Mouse (Mus musculus) forebrain, embryonic 10.5 days (tissue): ENCODE results near the gene Lsamp. TPM values are rescaled to one million over a fixed set of nuclear protein-coding genes. Genes with fewer than 3 reads are reported as not detected.

ENCODE experiments used
- DNase-seq: peaks from one replicate; pipeline ENCODE4 v3.0.0-alpha.2; 2017; ENCODE audit warnings: low spot score; ENCODE audit errors: extremely low spot score
- H3K27ac ChIP-seq: fragments of 300-500 bp; sonication (generic); 2 replicates; pipeline ENCODE4 v1.5.1; 2016; ENCODE audit warnings: mild to moderate bottlenecking
- H3K27me3 ChIP-seq: fragments of 300-500 bp; sonication (generic); 2 replicates; pipeline ENCODE4 v1.6.1; 2016; ENCODE audit warnings: mild to moderate bottlenecking; ENCODE audit not compliant: poor library complexity, severe bottlenecking
- H3K36me3 ChIP-seq: fragments of 300-500 bp; sonication (generic); replicated peaks from 2 replicates; pipeline ENCODE4 v1.6.1; 2016; ENCODE audit warnings: mild to moderate bottlenecking, moderate library complexity
- H3K4me1 ChIP-seq: fragments of 300-500 bp; sonication (generic); 2 replicates; pipeline ENCODE4 v1.6.1; 2016
- H3K4me3 ChIP-seq: fragments of 300-500 bp; sonication (generic); 2 replicates; pipeline ENCODE4 v1.5.1; 2016; ENCODE audit warnings: mild to moderate bottlenecking, moderate library complexity
- H3K9me3 ChIP-seq: fragments of 300-500 bp; sonication (generic); 2 replicates; pipeline ENCODE4 v1.6.1; 2016; ENCODE audit warnings: mild to moderate bottlenecking, moderate library complexity
- WGBS: fragments of 180-500 bp; shearing (Covaris S2); methylation state at CpG from one replicate; pipeline ENCODE4 v1.1.7; 2016; 5-methylcytosine and 5-hydroxymethylcytosine counted together
- polyA plus RNA-seq: library from polyadenylated mRNA; unstranded; fragments of >200 nt; fragmentation: Nextera tagmentation; extraction: Ambion mirVana; gene quantifications from 2 replicates; pipeline ENCODE4 v1.2.1, GENCODE M21; 2016

Lsamp gene
- polyA plus RNA-seq, 1 experiment from 2014 or later = 13.7 TPM

DNA sequence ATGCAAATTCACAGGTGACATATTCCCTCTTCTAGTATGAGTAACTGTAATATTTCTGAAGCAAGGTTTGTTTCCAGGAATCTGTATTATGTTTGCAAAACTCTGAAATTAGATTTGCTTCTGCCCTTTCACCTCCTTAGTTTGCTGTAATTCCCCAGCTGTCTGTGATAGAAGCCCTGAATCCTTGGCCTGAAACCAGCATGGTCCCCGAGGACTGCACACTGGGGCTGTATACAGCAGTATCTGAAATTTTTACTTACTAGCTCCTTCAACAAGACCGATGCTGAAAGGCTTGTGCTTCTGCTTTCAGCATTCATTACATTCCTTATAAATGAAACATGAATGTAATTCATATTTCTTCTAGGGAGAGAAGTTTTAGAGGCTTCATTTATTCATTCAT, 91.4 kb downstream of the Lsamp start:
- H3K36me3 ChIP-seq = no peaks in the 10 kb centered on the region

DNA sequence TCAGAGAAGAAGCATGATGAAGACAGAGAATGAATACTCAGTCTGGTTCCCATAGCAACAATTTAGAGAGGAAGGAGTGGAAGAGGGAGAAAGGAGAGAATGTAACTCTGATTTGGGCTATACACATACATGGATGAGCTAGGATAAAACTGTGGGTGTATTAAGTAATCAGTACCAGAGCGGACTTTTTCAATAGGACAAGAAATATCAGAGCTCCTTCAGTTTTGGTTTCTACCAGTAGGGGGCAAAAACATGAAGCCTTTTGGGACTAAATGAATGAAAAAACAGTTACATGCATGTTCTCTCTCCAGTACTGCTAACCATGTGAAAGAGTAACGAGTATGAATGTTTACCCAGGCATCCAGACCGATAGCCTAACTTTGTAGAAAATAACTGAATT, 96.1 kb downstream of the Lsamp start:
- H3K27me3 ChIP-seq = no peaks in the 10 kb centered on the region
- WGBS = 80% methylated on average over 3 of the region's 3 CpGs
- DNase-seq = no peak
- no peaks in the 10 kb centered on the region for H3K4me1 ChIP-seq
- H3K27ac ChIP-seq = no peak overlapping the region
- no peaks in the 10 kb centered on the region for H3K9me3 ChIP-seq
- no peak overlapping the region for H3K4me3 ChIP-seq
- H3K36me3 ChIP-seq = no peaks in the 10 kb centered on the region

More for the DNA sequence above, 91.4 kb downstream of the Lsamp start:
- no peaks in the 10 kb centered on the region for H3K4me1 ChIP-seq
- no peaks in the 10 kb centered on the region for H3K27me3 ChIP-seq
- WGBS = 83% methylated on average over 2 of the region's 2 CpGs
- no peak overlapping the region for H3K27ac ChIP-seq
- no peak for DNase-seq
- H3K9me3 ChIP-seq = no peaks in the 10 kb centered on the region
- H3K4me3 ChIP-seq = no peak overlapping the region

DNA sequence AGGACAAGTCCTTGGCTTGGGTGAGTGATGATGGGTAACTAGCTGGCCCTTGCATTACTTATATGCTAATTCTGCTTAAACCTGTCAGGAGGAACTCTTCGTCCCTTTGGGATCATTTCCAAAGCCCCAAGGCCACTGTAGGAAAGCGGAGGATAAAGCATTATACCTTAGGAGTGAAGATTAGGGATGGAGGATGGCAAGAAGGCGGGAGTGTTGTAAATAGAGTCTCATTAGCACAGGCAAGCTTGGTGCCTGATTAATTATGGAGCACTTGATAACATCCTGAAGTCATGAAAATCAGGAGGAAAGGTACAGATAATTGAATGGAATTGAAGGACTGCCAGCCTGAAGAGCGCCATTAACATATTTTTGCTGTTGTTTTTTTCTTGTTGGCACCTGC, 120.2 kb downstream of the Lsamp start:
- DNase-seq = no peak
- 59% methylated on average over 4 of the region's 4 CpGs for WGBS
- Histone ChIP-seq H3K4me1 (no peaks in the 10 kb centered on the region), H3K4me3 (no peak overlapping the region), H3K27me3 (no peaks in the 10 kb centered on the region), H3K9me3 (no peaks in the 10 kb centered on the region), H3K27ac (no peak overlapping the region), H3K36me3 (no peaks in the 10 kb centered on the region)

DNA sequence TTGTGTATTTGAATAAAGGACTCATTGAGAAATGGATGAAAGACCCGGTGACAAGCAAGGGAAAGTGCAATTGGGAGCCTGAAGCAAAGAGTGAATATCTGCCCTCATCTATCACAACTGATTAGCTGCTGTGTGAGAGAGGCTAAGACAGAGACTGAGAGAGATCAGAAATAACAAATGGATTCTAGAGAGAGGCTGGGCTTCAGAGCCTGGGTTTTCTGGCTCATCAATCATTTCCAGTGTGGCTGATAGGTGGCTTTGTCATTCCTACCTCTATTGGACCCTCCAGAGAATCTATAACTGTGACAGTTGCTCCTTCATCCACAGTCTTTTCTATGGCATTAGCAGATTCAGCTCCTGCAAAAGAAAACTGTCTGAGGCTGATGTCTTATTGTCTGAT, 198.8 kb downstream of the Lsamp start:
- Histone ChIP-seq H3K4me1 (no peaks in the 10 kb centered on the region), H3K9me3 (no peaks in the 10 kb centered on the region), H3K27me3 (no peaks in the 10 kb centered on the region), H3K27ac (no peak overlapping the region), H3K36me3 (no peaks in the 10 kb centered on the region), H3K4me3 (no peak overlapping the region)
- 63% methylated on average over 1 of the region's 1 CpGs for WGBS
- no peak for DNase-seq

DNA sequence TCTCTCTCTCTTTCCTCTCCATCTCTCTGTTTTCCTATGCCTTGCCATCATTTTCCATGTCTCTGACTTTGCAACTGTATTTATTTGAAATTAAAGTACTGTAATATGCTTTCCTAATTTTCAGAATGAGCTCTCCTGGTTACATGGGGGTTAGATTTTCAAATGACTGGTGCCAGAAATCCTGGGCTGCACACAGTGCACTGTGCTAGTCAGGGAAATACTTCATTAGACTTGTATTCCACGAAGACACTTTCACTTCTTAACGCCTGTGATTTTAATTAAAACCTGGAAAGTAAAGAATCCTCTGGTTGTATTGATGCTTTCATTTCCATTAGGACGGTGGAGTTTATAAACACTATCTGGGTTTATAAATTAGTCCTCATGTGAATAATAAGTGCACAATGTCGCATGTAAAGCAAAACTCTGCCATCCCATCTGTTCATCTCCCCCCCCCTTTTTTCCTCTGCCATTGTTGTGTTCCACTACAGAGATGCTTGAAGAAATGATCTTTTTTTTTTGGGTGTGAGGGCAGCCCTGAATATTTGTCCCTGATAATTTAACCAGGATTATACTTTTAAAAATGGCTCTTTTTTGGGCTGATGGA, 203.9 kb downstream of the Lsamp start:
- 81% methylated on average over 4 of the region's 4 CpGs for WGBS
- no peaks in the 10 kb centered on the region for H3K4me1 ChIP-seq
- no peaks in the 10 kb centered on the region for H3K27me3 ChIP-seq
- H3K27ac ChIP-seq = no peak overlapping the region
- no peak overlapping the region for H3K4me3 ChIP-seq
- H3K36me3 ChIP-seq = no peaks in the 10 kb centered on the region
- no peaks in the 10 kb centered on the region for H3K9me3 ChIP-seq
- DNase-seq = no peak

DNA sequence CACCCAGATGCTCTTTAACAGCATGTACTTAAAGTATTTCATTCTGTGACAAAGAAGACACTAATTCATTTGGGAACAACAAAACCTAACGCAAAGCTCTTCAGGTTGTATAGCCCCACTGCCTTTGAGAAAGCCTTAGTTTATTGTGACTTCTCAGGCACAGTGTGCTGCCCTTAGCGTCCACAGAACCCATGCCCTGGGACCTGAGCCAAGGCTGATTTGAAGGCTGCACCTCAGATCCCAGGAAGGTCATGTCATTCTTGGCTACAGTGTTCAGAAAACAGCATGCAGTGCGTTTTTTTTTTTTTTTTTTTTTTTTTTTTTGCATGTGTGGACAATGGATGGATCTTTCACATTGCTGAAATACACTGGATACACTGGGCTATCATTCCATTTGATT, 210.2 kb downstream of the Lsamp start:
- WGBS = 68% methylated on average over 3 of the region's 3 CpGs
- Histone ChIP-seq H3K4me3 (no peak overlapping the region), H3K36me3 (no peaks in the 10 kb centered on the region), H3K4me1 (no peaks in the 10 kb centered on the region), H3K9me3 (no peaks in the 10 kb centered on the region), H3K27ac (no peak overlapping the region), H3K27me3 (no peaks in the 10 kb centered on the region)
- DNase-seq = no peak

DNA sequence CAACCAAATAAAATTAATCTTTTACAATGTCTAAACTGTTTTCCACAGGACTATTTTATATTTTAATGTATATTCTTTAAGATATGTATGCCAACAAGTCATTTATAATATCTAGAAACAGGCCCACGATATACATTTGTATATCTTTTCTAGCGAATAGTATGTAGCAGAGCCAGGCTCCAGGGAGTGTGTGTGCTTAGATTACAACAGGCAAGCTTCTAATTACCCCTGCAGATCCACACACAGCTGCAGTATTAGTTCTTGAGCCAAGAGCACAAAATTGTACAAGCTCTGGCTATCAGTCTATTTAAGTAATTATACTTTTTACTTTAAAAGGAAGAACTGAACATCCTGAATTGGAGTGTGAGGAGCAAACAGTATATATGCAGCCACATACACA, 210.7 kb downstream of the Lsamp start:
- DNase-seq = no peak
- Histone ChIP-seq H3K4me1 (no peaks in the 10 kb centered on the region), H3K27me3 (no peaks in the 10 kb centered on the region), H3K36me3 (no peaks in the 10 kb centered on the region), H3K9me3 (no peaks in the 10 kb centered on the region), H3K4me3 (no peak overlapping the region), H3K27ac (no peak overlapping the region)
- 87% methylated on average over 2 of the region's 2 CpGs for WGBS

DNA sequence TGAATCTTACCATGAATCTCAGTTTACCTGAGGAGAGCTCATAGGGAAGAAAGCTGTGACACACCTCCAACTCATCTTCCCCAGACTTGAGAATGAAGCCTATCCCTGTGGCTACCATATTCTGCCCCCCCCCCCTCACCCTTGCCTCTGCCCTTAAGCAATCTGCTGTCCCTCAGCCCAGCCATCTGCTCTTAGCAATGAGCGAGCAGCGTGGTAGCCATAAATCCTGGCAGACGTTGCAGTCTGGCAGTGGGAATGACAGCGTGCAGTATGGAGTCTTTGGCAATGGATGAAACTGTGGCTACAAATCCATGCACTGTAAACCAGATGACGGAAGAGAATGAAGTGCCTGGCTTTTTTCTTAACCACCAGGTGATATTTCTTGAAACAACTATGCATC, 244.5 kb downstream of the Lsamp start:
- Histone ChIP-seq H3K36me3 (no peaks in the 10 kb centered on the region), H3K27ac (no peak overlapping the region), H3K4me3 (no peak overlapping the region), H3K9me3 (no peaks in the 10 kb centered on the region), H3K27me3 (no peaks in the 10 kb centered on the region), H3K4me1 (no peaks in the 10 kb centered on the region)
- 88% methylated on average over 5 of the region's 5 CpGs for WGBS
- DNase-seq = no peak

DNA sequence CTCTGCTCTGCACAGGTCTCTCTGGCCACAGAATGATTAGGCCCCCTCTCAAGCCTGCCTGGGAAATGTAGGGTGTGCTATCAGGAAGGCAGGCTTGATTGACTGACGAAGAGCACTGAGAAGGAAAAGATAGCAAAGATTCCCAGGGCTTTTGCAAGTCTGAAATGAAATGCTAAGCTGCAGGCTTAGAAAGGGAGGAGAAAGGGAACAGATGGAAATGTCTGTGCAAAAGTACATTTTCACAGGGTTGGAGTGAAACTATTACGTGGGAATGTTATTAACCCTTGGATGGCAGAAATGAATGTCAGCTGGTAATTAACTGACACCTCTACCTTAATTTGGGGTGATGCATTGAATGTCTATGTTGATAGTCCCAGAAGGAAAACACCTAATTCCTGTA, 248.9 kb downstream of the Lsamp start:
- Histone ChIP-seq H3K9me3 (no peaks in the 10 kb centered on the region), H3K27ac (no peak overlapping the region), H3K4me3 (no peak overlapping the region), H3K27me3 (no peaks in the 10 kb centered on the region), H3K36me3 (no peaks in the 10 kb centered on the region), H3K4me1 (no peaks in the 10 kb centered on the region)
- WGBS = 87% methylated on average over 2 of the region's 2 CpGs
- DNase-seq = no peak

DNA sequence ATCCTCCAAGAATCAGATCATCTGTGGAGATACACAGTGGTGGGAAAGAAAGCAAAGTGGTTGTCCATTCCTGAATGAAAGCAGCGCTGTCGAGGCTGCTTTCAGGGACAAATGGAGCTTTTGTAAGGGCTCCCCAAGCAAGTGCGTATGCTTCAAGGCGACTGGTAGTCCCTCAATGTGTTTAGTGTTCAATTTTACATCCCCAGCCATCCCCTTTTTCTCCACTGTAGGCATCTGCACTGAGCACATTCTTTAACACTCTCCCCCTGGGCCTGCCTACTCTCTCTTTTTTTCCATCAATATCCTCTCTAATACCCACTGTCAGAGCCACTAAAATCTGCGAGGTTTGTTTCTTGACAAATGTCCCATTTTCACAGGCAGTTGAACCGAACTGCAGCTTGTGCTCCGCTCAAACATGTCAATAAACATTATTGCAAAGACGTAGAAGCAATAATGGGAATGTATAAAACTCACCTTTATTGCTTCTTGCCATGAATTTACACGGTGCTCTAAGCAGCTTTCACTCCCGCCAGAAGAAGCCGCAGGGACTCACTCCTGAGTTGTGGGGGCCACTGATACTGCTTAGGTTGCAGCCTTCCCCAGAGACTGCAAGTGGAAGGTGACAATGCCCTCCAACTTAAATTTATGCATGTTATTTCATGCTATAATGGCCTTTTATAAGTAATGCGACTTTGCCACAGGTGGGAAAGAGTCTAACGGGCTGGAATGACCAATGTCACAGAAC, 250.2 kb downstream of the Lsamp start:
- Histone ChIP-seq H3K36me3 (no peaks in the 10 kb centered on the region), H3K4me3 (no peak overlapping the region), H3K4me1 (no peaks in the 10 kb centered on the region), H3K9me3 (no peaks in the 10 kb centered on the region), H3K27ac (no peak overlapping the region), H3K27me3 (no peaks in the 10 kb centered on the region)
- 84% methylated on average over 13 of the region's 13 CpGs for WGBS
- no peak for DNase-seq

DNA sequence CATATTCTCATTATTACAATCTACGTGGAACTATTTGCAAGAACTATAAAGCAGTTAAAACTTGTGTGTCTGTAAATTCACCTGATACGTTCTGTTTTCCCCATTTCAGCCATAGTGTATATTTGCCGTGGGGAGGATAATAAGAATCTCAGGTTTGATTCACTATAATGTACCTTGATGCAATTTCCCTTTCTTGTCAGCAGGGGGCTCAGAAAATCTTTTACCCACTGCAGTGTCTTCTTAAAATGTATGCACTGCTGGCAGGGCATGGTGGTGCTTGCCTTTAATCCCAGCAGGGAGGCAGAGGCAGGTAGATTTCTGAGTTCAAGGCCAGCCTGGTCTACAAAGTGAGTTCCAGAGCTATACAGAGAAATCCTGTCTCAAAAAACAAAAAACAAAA, 287.7 kb downstream of the Lsamp start:
- H3K4me3 ChIP-seq = no peak overlapping the region
- 86% methylated on average over 3 of the region's 3 CpGs for WGBS
- H3K9me3 ChIP-seq = no peaks in the 10 kb centered on the region
- H3K27me3 ChIP-seq = no peaks in the 10 kb centered on the region
- H3K36me3 ChIP-seq = no peaks in the 10 kb centered on the region
- H3K4me1 ChIP-seq = no peaks in the 10 kb centered on the region
- DNase-seq = no peak
- no peak overlapping the region for H3K27ac ChIP-seq

DNA sequence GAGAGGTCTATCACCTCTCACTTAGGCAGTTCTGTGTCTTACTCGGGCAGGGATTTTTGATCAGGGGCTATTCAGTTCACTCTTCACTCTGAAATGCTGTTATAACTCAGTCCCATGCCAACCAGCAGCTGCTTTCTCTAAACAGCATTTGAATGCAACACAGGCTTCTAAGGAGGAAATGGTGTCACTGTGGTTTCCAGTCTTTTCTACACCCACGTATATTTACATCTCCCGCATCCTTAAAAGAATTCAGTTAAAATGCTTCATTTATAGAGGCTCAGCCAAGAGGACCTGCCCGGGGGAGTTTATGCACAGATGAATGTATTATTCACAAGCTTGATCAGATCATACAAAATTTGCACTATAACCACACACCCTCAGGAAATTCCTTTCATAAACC, 306.0 kb downstream of the Lsamp start:
- Histone ChIP-seq H3K4me3 (no peak overlapping the region), H3K27ac (no peak overlapping the region), H3K4me1 (no peaks in the 10 kb centered on the region), H3K9me3 (no peaks in the 10 kb centered on the region), H3K36me3 (no peaks in the 10 kb centered on the region), H3K27me3 (no peaks in the 10 kb centered on the region)
- 80% methylated on average over 4 of the region's 4 CpGs for WGBS
- DNase-seq = no peak

DNA sequence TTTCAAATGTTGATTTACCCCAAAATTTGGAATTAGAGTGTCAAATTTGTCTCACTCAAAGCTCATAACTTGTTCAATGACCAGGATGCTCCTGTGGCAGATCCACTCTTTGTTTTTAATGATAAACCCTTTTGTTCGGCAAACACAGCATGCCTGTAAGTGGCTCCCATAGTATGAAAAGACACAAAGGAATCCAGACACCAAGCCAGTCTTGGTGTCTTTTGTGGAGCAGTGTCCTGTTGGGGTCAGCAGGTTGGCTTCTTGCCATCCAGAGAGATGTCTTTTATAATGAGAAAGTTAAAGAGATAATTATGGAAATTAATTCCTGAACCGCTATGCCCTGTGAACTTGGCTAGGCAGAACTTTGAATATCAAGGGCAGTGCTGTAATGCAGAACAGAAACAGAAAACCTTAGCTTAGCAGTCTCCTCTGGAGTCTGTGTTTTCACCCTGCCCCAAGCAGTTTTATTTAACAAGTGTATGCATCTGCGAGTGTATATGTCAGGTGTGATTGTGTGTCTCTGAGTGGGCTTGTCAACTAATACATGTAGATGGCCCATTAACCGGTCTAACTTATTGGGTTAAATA, 310.2 kb downstream of the Lsamp start:
- Histone ChIP-seq H3K27me3 (no peaks in the 10 kb centered on the region), H3K36me3 (no peaks in the 10 kb centered on the region), H3K27ac (no peak overlapping the region), H3K4me1 (no peaks in the 10 kb centered on the region), H3K9me3 (no peaks in the 10 kb centered on the region), H3K4me3 (no peak overlapping the region)
- 65% methylated on average over 4 of the region's 4 CpGs for WGBS
- no peak for DNase-seq
